Mouse (Mus musculus) Patski (cell line): ENCODE data around the gene Arhgap19. TPM values are rescaled to one million over a fixed set of nuclear protein-coding genes. Genes with fewer than 3 reads are reported as not detected.

ENCODE experiments used
- ATAC-seq: fragments of 100-300 bp; one replicate; pipeline ENCODE4 v1.8.0; 2021
- CTCF ChIA-PET: fragments of 350-600 bp; sonication (Branson Sonifier 250); formaldehyde crosslinking; loops from one replicate; lab custom pipeline; 2022; ENCODE audit warnings: inconsistent platforms; lab: Charles Lee
- POLR2A ChIA-PET: fragments of 350-600 bp; sonication (Branson Sonifier 250); formaldehyde crosslinking; loops from one replicate; lab custom pipeline; 2022; ENCODE audit warnings: antibody characterized with exemption, inconsistent platforms; lab: Charles Lee
- DNase-seq: peaks from one replicate; pipeline ENCODE4 v3.0.0-alpha.2; 2011; ENCODE audit warnings: low read depth, low spot score
- H3K27me3 ChIP-seq: fragments of 371-371 bp; one replicate; pipeline ENCODE4 v1.5.1; 2021
- CTCF ChIP-seq: fragments of 100-300 bp; IDR thresholded peaks from one replicate; pipeline ENCODE4 v1.5.1; 2021
- in situ Hi-C: fragments of 300-500 bp; cut with MboI; formaldehyde crosslinking; loops from 3 replicates; pipeline ENCODE4 v1.11.1; 2018; ENCODE audit warnings: low pct_unique_long_range_greater_than_20kb, mixed read lengths
- polyA plus RNA-seq: library from polyadenylated mRNA; unstranded; gene quantifications from one replicate; pipeline ENCODE4 v1.2.3, GENCODE M21; 2021

The Arhgap19 gene
- polyA plus RNA-seq, 1 experiment from 2014 or later, result 13.6 TPM

DNA sequence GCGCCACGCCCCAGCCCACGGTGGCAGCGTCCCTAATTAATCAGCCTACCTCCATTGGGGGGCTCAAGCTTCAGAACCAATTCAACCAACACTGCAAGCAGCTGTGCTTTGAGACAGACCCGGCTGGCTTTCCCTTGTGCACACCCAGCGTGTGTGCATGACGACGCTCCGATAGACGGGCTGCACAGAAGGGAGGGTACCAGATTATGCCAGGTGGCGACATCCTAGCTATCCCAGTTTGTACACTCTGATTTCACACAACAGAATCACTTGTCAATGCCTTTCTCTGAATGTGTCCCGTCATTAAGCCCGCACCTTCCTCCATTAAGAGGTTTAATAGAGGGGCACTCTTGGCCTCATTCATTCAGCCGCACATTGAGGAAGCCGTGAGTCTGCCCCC, 47.1 kb downstream of the Arhgap19 start:
- no peak for ATAC-seq
- no peak for DNase-seq
- POLR2A ChIA-PET, result no interaction called here
- CTCF ChIA-PET, result interaction anchor here (1.0 to 3.0 kb wide), 2 partner anchors 98 to 125 kb away, joined by 3 to 8 read pairs; no protein-coding TSS in a partner anchor
- TF ChIP-seq CTCF, result no peak
- in situ Hi-C loops, result no loop called here
- peaks cover 18% of the 10 kb centered on the region for H3K27me3 ChIP-seq

- H3K27me3 ChIP-seq, result peaks cover 28% of the 10 kb centered on the region
- in situ Hi-C loops, result no loop called here
- no peak for TF ChIP-seq CTCF
- DNase-seq (no peak), ATAC-seq (no peak)
- CTCF ChIA-PET, result interaction anchor here (1.0 kb wide), 1 partner anchor 9 kb away, joined by 3 read pairs; no protein-coding TSS in a partner anchor
- POLR2A ChIA-PET, result no interaction called here
Measured at GRCm38 (mm10) chr19:41751906-41752305, 49.9 kb downstream of the Arhgap19 start.

DNA sequence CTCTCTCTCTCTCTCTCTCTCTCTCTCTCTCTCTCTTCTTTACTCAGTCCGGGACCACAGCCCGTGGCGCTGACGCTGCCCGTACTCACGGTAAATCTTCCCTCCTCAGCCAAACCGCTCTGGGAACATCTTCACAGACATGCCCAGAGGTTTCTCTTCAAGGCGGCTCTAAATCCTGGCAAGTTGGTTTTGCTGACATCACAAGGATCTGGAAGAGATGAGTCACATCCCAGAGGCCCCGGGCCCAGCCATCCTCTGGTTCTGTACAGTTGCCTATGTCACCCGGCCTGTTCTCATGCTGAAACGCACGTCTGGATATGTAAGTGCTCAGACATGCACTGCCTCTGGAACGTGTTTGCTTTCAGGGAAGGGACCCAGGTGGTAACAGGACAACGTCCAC, 54.4 kb downstream of the Arhgap19 start:
- ATAC-seq (no peak), DNase-seq (peak; percentile 22)
- CTCF ChIA-PET, result no interaction called here
- peaks cover 38% of the 10 kb centered on the region for H3K27me3 ChIP-seq
- TF ChIP-seq CTCF, result no peak
- POLR2A ChIA-PET, result no interaction called here
- in situ Hi-C loops, result no loop called here

GRCm38 (mm10) chr19:41745941-41746557, 55.8 kb downstream of the Arhgap19 start:
- no peak for TF ChIP-seq CTCF
- ChIA-PET POLR2A (no interaction called here), CTCF (interaction anchor here (1.0 to 2.0 kb wide), 3 partner anchors 11 to 90 kb away, joined by 3 to 5 read pairs (median 3); no protein-coding TSS in a partner anchor)
- ATAC-seq, result no peak
- DNase-seq, result peak; percentile 24
- H3K27me3 ChIP-seq, result peaks cover 49% of the 10 kb centered on the region
- in situ Hi-C loops, result no loop called here

DNA sequence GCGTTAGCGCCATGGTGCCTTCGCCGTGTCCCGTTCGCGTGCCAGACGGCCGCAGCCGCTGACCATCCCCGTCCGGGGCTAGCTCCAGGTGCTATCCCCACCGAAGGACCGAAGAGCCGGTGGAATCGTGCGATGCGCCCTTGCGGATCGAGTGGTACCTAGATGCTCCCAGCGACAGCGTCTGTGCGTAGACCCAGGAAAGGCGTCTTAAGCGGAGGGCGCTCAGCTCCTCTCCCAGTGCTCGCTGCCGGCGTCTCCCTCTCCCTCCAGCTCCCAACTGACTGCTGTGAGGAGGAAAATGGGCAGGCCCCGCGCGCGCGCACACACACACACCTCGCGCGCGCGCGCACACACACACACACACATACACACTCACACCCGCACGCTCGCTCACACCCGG, 58.5 kb downstream of the Arhgap19 start, which contains the start of gene Slit1:
Gene Slit1, minus strand, starts transcription at position 270 of the 400 bp plus-strand sequence.
- H3K27me3 ChIP-seq, result peaks cover 67% of the 10 kb centered on the region
- no peak for DNase-seq
- POLR2A ChIA-PET, result no interaction called here
- CTCF ChIA-PET, result interaction anchor here (1.0 kb wide), 1 partner anchor 8 kb away, joined by 3 read pairs; no protein-coding TSS in a partner anchor
- no peak for TF ChIP-seq CTCF
- in situ Hi-C loops, result no loop called here
- ATAC-seq, result no peak

DNA sequence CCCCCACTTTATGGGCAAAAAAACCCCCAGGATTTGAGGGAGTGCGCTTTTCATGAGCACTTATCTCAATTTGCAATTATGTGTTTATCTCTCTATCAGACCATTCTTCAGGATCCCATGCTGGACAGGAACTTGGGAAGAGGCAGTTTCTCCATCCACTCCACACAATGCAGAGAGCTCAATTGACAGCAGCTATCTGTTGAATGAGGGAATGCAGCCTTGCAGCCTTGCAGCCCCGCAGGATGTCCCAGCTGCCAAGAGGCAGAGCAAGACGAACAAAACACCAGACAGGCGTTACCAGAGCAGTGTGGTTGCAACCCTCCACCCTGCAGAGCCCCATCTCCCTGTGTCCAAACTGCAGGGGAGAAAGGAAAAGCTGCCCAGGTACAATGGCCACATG, 63.0 kb downstream of the Arhgap19 start:
- H3K27me3 ChIP-seq, result peaks cover 74% of the 10 kb centered on the region
- ChIA-PET CTCF (no interaction called here), POLR2A (no interaction called here)
- no peak for ATAC-seq
- TF ChIP-seq CTCF, result no peak
- in situ Hi-C loops, result no loop called here
- DNase-seq, result no peak

GRCm38 (mm10) chr19:41738429-41738805, 63.4 kb downstream of the Arhgap19 start:
- TF ChIP-seq CTCF, result no peak
- in situ Hi-C loops, result no loop called here
- POLR2A ChIA-PET, result no interaction called here
- CTCF ChIA-PET, result no interaction called here
- DNase-seq (no peak), ATAC-seq (no peak)
- peaks cover 73% of the 10 kb centered on the region for H3K27me3 ChIP-seq

DNA sequence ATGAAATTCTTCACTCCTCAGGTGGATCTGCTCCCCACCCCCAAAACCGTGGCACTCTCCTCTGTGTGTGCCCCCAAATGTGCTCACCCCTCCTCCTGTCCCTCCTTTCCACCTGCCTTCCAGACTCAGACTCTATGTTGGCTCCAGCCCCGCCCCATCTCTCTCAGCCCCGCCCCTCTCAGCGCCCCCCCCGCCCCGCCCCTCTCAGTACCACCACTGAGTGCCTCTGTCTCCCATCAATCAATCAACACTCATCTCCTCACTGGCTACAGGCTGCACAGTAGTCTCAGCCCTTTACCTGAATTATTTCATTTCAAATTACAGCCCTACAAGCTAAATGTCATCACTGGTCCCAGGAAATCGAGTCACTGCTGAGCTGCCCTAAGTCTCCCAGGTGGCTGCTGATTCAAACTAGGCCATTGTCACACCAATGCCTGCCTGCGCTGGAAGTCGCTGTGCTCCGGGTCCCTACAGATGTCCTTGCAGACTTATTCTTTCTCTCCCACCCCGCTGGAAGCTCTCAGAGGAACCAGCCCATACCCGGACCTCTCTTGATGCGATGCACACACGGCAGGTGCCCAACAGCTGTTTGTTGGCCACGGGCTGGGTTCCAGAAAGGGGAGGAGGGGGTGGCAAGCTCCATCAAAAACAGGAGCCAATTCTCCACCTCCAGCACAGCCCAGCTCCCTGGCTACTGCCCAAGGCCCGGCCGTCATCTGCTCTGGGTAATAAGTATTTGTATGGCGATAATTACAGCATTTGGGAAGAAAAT, 64.0 kb downstream of the Arhgap19 start:
- ATAC-seq (no peak), DNase-seq (no peak)
- TF ChIP-seq CTCF, result no peak
- ChIA-PET CTCF (no interaction called here), POLR2A (interaction anchor here (0.6 to 1.2 kb wide), 2 partner anchors 16 to 432 kb away, joined by 3 to 4 read pairs; no protein-coding TSS in a partner anchor)
- H3K27me3 ChIP-seq, result peaks cover 68% of the 10 kb centered on the region
- in situ Hi-C loops, result no loop called here

GRCm38 (mm10) chr19:41734685-41735084, 67.2 kb downstream of the Arhgap19 start:
- H3K27me3 ChIP-seq, result peaks cover 55% of the 10 kb centered on the region
- CTCF ChIA-PET, result interaction anchor here (0.6 to 1.3 kb wide), 2 partner anchors 9 to 11 kb away, joined by 3 read pairs; partner anchors contain the start of gene Slit1
- no peak for DNase-seq
- in situ Hi-C loops, result no loop called here
- POLR2A ChIA-PET, result no interaction called here
- no peak for TF ChIP-seq CTCF
- peak; percentile 57 for ATAC-seq

DNA sequence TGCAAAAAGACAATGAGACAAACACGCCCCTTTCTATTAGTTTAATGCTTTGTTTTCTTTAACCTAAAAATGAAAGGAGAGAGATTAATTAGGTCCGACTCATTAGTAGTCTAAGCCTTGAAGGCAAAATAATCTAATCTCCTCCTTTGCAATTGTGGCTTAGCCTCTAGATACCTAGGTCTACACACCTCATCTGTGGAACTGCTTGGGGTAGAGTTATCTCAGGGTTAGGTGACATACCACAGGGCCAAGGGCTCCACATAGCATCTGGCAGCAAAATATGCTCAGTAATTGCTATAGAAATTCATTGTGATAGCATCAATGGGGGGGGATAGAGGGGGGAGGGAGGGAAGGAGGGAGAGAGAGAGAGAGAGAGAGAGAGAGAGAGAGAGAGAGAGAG, 76.4 kb downstream of the Arhgap19 start:
- POLR2A ChIA-PET, result no interaction called here
- CTCF ChIA-PET, result no interaction called here
- no peak for TF ChIP-seq CTCF
- no peak for DNase-seq
- peaks cover 18% of the 10 kb centered on the region for H3K27me3 ChIP-seq
- ATAC-seq, result no peak
- in situ Hi-C loops, result no loop called here
